11 mouse cellular contexts compared by ENCODE assay signal in genomic region chr4:97840227-97841062, GRCm38 (mm10).
DNase-seq lines count a peak whose midpoint lies in the region; ATAC-seq lines count a peak whose summit lies in the region.
"Had no signal": no experiment of that assay in that cellular context is flagged by ENCODE, and none has a peak within 500 bp of the region (broad histone marks: within the 10 kb centered on the region; RNA-seq: fewer than 3 reads in every experiment).

No protein-coding gene starts in this region.

- H3K4me1 ChIP-seq in forebrain, embryonic 13.5 days, result peaks cover 99% of the 10 kb centered on the region
- peaks cover 49% of the 10 kb centered on the region for H3K4me1 ChIP-seq in forebrain, embryonic 16.5 days (replicated peaks; ENCODE audit: control insufficient read depth, insufficient read depth, low read length)
- H3K4me1 ChIP-seq in midbrain, embryonic 11.5 days (ENCODE audit: control insufficient read depth, insufficient read depth, low read length), result peaks cover 31% of the 10 kb centered on the region
- H3K4me1 ChIP-seq in midbrain, embryonic 16.5 days (ENCODE audit: control insufficient read depth, insufficient read depth, low read length), result peaks cover 24% of the 10 kb centered on the region
- peaks cover 17% of the 10 kb centered on the region for H3K4me1 ChIP-seq in kidney, embryonic 14.5 days (ENCODE audit: control insufficient read depth, insufficient read depth, low read length)
- peaks cover 52% of the 10 kb centered on the region for H3K4me1 ChIP-seq in neural tube, embryonic 14.5 days (ENCODE audit: control insufficient read depth, insufficient read depth, low read length)

- H3K4me3 ChIP-seq in forebrain, embryonic 13.5 days, result no peak overlapping the region
- no peak overlapping the region for H3K4me3 ChIP-seq in forebrain, embryonic 16.5 days (replicated peaks; ENCODE audit: low read length)
- no peak overlapping the region for H3K4me3 ChIP-seq in midbrain, embryonic 11.5 days (ENCODE audit: low read depth, low read length)
- H3K4me3 ChIP-seq in midbrain, embryonic 16.5 days (ENCODE audit: low read depth, low read length), result no peak overlapping the region
- H3K4me3 ChIP-seq in kidney, embryonic 14.5 days (ENCODE audit: low read length), result no peak overlapping the region
- H3K4me3 ChIP-seq in neural tube, embryonic 14.5 days (ENCODE audit: low read depth, low read length), result no peak overlapping the region
- H3K4me3 ChIP-seq: embryonic facial prominence, embryonic 10.5 days had no signal

- WGBS in forebrain, embryonic 13.5 days, result 18% methylated on average over 8 of the region's 8 CpGs
- WGBS in forebrain, embryonic 16.5 days, result 16% methylated on average over 8 of the region's 8 CpGs
- 18% methylated on average over 8 of the region's 8 CpGs for WGBS in midbrain, embryonic 11.5 days
- 24% methylated on average over 8 of the region's 8 CpGs for WGBS in midbrain, embryonic 16.5 days
- 23% methylated on average over 8 of the region's 8 CpGs for WGBS in kidney, embryonic 14.5 days
- 10% methylated on average over 8 of the region's 8 CpGs for WGBS in neural tube, embryonic 14.5 days

- H3K9me3 ChIP-seq in forebrain, embryonic 13.5 days (replicated peaks), result no peaks in the 10 kb centered on the region
- H3K9me3 ChIP-seq in forebrain, embryonic 16.5 days (ENCODE audit: control insufficient read depth, low read length), result no peaks in the 10 kb centered on the region
- H3K9me3 ChIP-seq in midbrain, embryonic 11.5 days (ENCODE audit: control insufficient read depth, low read length), result no peaks in the 10 kb centered on the region
- no peaks in the 10 kb centered on the region for H3K9me3 ChIP-seq in midbrain, embryonic 16.5 days (replicated peaks; ENCODE audit: control insufficient read depth, low read length, poor library complexity, severe bottlenecking)
- no peaks in the 10 kb centered on the region for H3K9me3 ChIP-seq in kidney, embryonic 14.5 days (ENCODE audit: control insufficient read depth, low read length)
- no peaks in the 10 kb centered on the region for H3K9me3 ChIP-seq in neural tube, embryonic 14.5 days (ENCODE audit: control insufficient read depth, low read length)
- H3K9me3 ChIP-seq: embryonic facial prominence, embryonic 10.5 days had no signal

- ATAC-seq in forebrain, embryonic 13.5 days, result no peak
- ATAC-seq in forebrain, embryonic 16.5 days, result no peak
- ATAC-seq in midbrain, embryonic 11.5 days (ENCODE audit: low FRiP score), result peak; percentile 15; the same call in 1 of the 2 replicates
- no peak for ATAC-seq in midbrain, embryonic 16.5 days
- ATAC-seq in kidney, embryonic 14.5 days (ENCODE audit: low FRiP score, low TSS enrichment), result peak; percentile 83
- peak; percentile 62 for ATAC-seq in neural tube, embryonic 14.5 days (ENCODE audit: low read depth)
- ATAC-seq: Patski had no signal

- no peaks in the 10 kb centered on the region for H3K36me3 ChIP-seq in forebrain, embryonic 13.5 days (ENCODE audit: poor library complexity, severe bottlenecking)
- no peaks in the 10 kb centered on the region for H3K36me3 ChIP-seq in forebrain, embryonic 16.5 days (ENCODE audit: control insufficient read depth, insufficient read depth)
- no peaks in the 10 kb centered on the region for H3K36me3 ChIP-seq in midbrain, embryonic 11.5 days (ENCODE audit: control insufficient read depth, insufficient read depth, low read length)
- H3K36me3 ChIP-seq in midbrain, embryonic 16.5 days (ENCODE audit: control insufficient read depth, insufficient read depth, low read length), result no peaks in the 10 kb centered on the region
- no peaks in the 10 kb centered on the region for H3K36me3 ChIP-seq in kidney, embryonic 14.5 days (ENCODE audit: control insufficient read depth, insufficient read depth, low read length)
- no peaks in the 10 kb centered on the region for H3K36me3 ChIP-seq in neural tube, embryonic 14.5 days (ENCODE audit: control insufficient read depth, insufficient read depth, low read length)
- H3K36me3 ChIP-seq: embryonic facial prominence, embryonic 10.5 days had no signal

- no peak overlapping the region for H3K9ac ChIP-seq in forebrain, embryonic 13.5 days
- H3K9ac ChIP-seq in forebrain, embryonic 16.5 days (replicated peaks; ENCODE audit: low read depth, low read length), result no peak overlapping the region
- no peak overlapping the region for H3K9ac ChIP-seq in midbrain, embryonic 11.5 days (ENCODE audit: low read length)
- H3K9ac ChIP-seq in midbrain, embryonic 16.5 days (ENCODE audit: low read depth, low read length), result no peak overlapping the region
- no peak overlapping the region for H3K9ac ChIP-seq in kidney, embryonic 14.5 days (ENCODE audit: low read depth, low read length)
- no peak overlapping the region for H3K9ac ChIP-seq in neural tube, embryonic 14.5 days (replicated peaks; ENCODE audit: low read depth, low read length)

- no peaks in the 10 kb centered on the region for H3K27me3 ChIP-seq in forebrain, embryonic 13.5 days
- no peaks in the 10 kb centered on the region for H3K27me3 ChIP-seq in forebrain, embryonic 16.5 days (replicated peaks; ENCODE audit: control insufficient read depth, insufficient read depth, low read length)
- peaks cover 69% of the 10 kb centered on the region for H3K27me3 ChIP-seq in midbrain, embryonic 11.5 days (ENCODE audit: control insufficient read depth, insufficient read depth, low read length)
- peaks cover 2% of the 10 kb centered on the region; the same call in 1 of the 2 replicates for H3K27me3 ChIP-seq in midbrain, embryonic 16.5 days (ENCODE audit: control insufficient read depth, insufficient read depth, low read depth, low read length)
- H3K27me3 ChIP-seq in kidney, embryonic 14.5 days (ENCODE audit: control insufficient read depth, insufficient read depth, low read length), result peaks cover 8% of the 10 kb centered on the region
- H3K27me3 ChIP-seq in neural tube, embryonic 14.5 days (ENCODE audit: control insufficient read depth, insufficient read depth, low read length), result no peaks in the 10 kb centered on the region
- H3K27me3 ChIP-seq: Patski had no signal

- no peak overlapping the region for H3K4me2 ChIP-seq in forebrain, embryonic 13.5 days
- no peak overlapping the region for H3K4me2 ChIP-seq in forebrain, embryonic 16.5 days (ENCODE audit: low read length)
- H3K4me2 ChIP-seq in midbrain, embryonic 11.5 days, result no peak overlapping the region
- H3K4me2 ChIP-seq in midbrain, embryonic 16.5 days (ENCODE audit: low read length), result no peak overlapping the region
- H3K4me2 ChIP-seq in kidney, embryonic 14.5 days (replicated peaks; ENCODE audit: low read depth, low read length), result no peak overlapping the region
- H3K4me2 ChIP-seq in neural tube, embryonic 14.5 days (ENCODE audit: low read depth, low read length), result peak overlapping the region; percentile 24; the same call in 1 of the 2 replicates

- H3K27ac ChIP-seq in forebrain, embryonic 13.5 days, result 0 out of 2 replicates have a peak overlapping the region, but pooled peaks have one; percentile 16
- H3K27ac ChIP-seq in forebrain, embryonic 16.5 days (ENCODE audit: low read length), result no peak overlapping the region
- H3K27ac ChIP-seq in midbrain, embryonic 11.5 days (ENCODE audit: low read depth, low read length), result no peak overlapping the region
- H3K27ac ChIP-seq in midbrain, embryonic 16.5 days (ENCODE audit: low read length), result no peak overlapping the region
- H3K27ac ChIP-seq in kidney, embryonic 14.5 days (ENCODE audit: low read depth, low read length), result peak overlapping the region; percentile 75; the same call in 1 of the 2 replicates
- H3K27ac ChIP-seq in neural tube, embryonic 14.5 days (ENCODE audit: low read depth, low read length), result peak overlapping the region; percentile 62
- H3K27ac ChIP-seq: macrophage had no signal

- DNase-seq in midbrain, embryonic 11.5 days (ENCODE audit: low spot score, missing footprints), result no peak
- DNase-seq in cerebellum, adult 8-10 months, result no peak
- no peak for DNase-seq in urinary bladder, postnatal 36 days (ENCODE audit: low spot score in 2 of 2)

Comparison
In these comparisons a context has a peak if more than half of its experiments do, and no peak if none do; other contexts are left out.
1. ATAC-seq: peak in midbrain, embryonic 11.5 days (single experiment), kidney, embryonic 14.5 days (single experiment) and neural tube, embryonic 14.5 days (single experiment); none in forebrain, embryonic 13.5 days (single experiment), forebrain, embryonic 16.5 days (single experiment) and midbrain, embryonic 16.5 days (single experiment).
2. H3K27ac ChIP-seq: peak in forebrain, embryonic 13.5 days (single experiment), kidney, embryonic 14.5 days (single experiment) and neural tube, embryonic 14.5 days (single experiment); none in forebrain, embryonic 16.5 days (single experiment), midbrain, embryonic 11.5 days (single experiment) and midbrain, embryonic 16.5 days (single experiment).